Mouse (Mus musculus) spleen, adult 2 months (tissue): ENCODE data around the gene Tnfsf12.

Experiments
- CTCF ChIP-seq: fragments of 200-500 bp; IDR thresholded peaks from 2 replicates; pipeline ENCODE4 v1.5.1; 2011; ENCODE audit warnings: mild to moderate bottlenecking, inconsistent platforms; ENCODE audit not compliant: insufficient read depth, insufficient read length, insufficient replicate concordance; ENCODE audit errors: extremely low read depth
- POLR2A ChIP-seq: fragments of 200-500 bp; IDR thresholded peaks from 2 replicates; pipeline ENCODE4 v1.6.1; 2011; ENCODE audit warnings: low read depth, low read length, inconsistent platforms

DNA sequence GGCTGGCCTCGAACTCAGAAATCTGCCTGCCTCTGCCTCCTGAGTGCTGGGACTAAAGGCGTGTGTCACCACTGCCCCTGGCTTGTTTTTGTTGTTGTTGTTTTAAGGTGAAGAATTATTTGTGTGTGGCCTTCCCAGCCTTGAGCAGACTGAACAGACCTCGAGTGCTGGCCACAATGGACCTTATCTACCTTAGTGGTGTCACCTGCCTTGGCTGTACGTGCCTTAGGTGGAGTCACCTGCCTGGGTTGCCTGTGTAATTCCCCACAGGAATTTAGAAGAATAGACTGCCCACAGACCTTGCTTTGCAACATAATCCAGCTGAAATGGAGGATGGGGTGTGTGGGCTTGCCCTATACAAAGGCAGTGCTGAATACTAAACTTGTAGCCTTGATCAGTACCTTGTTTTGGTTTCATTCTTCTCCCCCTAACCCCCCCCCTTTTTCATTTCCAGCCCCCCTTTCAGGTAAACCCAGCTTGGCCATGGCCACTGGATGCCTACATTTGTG, 12.3 kb upstream of the Tnfsf12 start:
- TF ChIP-seq CTCF (no peak), POLR2A (no peak)
